Mouse (Mus musculus) ES-E14 (cell line): ENCODE data around the gene Cdc42bpb.

Source experiments
- CHD2 ChIP-seq: IDR thresholded peaks from 2 replicates; pipeline ENCODE4 v1.6.1; 2014; ENCODE audit warnings: mild to moderate bottlenecking, low read depth, low read length, inconsistent platforms
- HCFC1 ChIP-seq: IDR thresholded peaks from 2 replicates; pipeline ENCODE4 v1.6.1; 2012; ENCODE audit warnings: low read length, inconsistent platforms, borderline replicate concordance; ENCODE audit not compliant: insufficient read depth
- ZC3H11A ChIP-seq: IDR thresholded peaks from 2 replicates; pipeline ENCODE4 v1.6.1; 2012; ENCODE audit warnings: low read depth, mild to moderate bottlenecking, inconsistent platforms, low read length, borderline replicate concordance

GRCm38 (mm10) chr12:111385883-111386641, 8.5 kb upstream of the Cdc42bpb start:
- TF ChIP-seq HCFC1, result no peak
- TF ChIP-seq ZC3H11A, result no peak
- TF ChIP-seq CHD2, result no peak
